Mouse (Mus musculus) gastrocnemius, postnatal 14 days (tissue): ENCODE results near the gene Csgalnact2. TPM values are rescaled to one million over a fixed set of nuclear protein-coding genes. Genes with fewer than 3 reads are reported as not detected.

Experiments used
- DNase-seq: peaks from one replicate; pipeline ENCODE4 v3.0.0; 2021; ENCODE audit warnings: mixed read lengths
- intact Hi-C: fragments of 180-260 bp; cut with DNase I; formaldehyde crosslinking; loops from one replicate; pipeline ENCODE4 v1.15.1; 2025; ENCODE audit warnings: low total_unique reads
- total RNA-seq, 2 experiments: library from RNA; stranded (reverse); gene quantifications; 2 replicates each; pipeline ENCODE4 v1.2.3; 2021

Gene Csgalnact2
- total RNA-seq, 2 experiments from 2014 or later = 21.4 to 22.1 TPM

GRCm38 (mm10) chr6:118150538-118150937 lies 11.6 kb upstream of the Csgalnact2 start:
- intact Hi-C loops = no loop called here
- no peak for DNase-seq

DNA sequence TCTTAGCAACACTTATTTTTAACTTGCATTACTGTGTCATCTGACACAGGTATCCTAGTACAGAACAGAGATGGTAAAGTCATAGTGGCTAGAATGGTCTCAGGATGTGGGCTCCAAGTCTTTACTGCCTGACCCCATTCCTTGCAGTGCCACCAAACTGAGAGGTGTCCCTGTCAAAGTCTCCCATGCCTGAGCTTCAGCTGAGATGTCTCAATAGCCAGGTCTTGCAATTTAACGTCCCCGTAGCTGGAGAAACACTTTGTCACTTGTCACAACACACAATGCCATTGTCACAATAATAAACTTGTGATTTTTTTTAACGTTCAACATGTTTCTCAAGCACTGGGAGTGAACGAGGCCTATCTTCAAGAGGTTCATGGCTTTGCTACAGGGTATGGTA lies 11.2 kb upstream of the Csgalnact2 start:
- DNase-seq = no peak
- intact Hi-C loops = no loop called here

DNA sequence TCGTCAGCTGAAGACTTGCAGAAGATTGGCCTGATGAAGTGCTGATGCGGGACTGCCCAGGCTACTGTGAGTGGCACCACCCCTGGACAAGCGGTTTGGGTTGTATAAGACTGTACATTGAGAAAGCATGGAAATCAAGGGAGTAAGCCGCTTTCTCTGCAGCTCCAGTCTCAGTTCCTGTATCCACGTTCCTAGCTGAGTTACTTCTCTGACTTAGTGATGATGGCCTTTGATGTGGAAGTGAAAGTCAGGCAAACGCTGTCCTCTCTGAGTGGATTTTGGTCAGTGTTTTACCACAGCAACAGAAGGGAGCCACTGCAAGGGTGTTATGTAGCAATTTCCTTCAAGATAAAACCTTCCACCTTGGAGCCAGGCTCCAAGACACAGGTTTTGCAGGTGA lies 2.0 kb upstream of the Csgalnact2 start:
- DNase-seq = no peak
- intact Hi-C loops = no loop called here

GRCm38 (mm10) chr6:118137148-118137547 lies 1.8 kb downstream of the Csgalnact2 start:
- intact Hi-C loops = no loop called here
- DNase-seq = no peak

- DNase-seq = no peak
- intact Hi-C loops = no loop called here
These were observed 4.5 kb downstream of the Csgalnact2 start for GRCm38 (mm10) chr6:118134461-118134860.

GRCm38 (mm10) chr6:118130022-118130421 lies 8.9 kb downstream of the Csgalnact2 start:
- intact Hi-C loops = no loop called here
- DNase-seq = no peak

GRCm38 (mm10) chr6:118127827-118128487 lies 11.0 kb downstream of the Csgalnact2 start:
- DNase-seq = no peak

DNA sequence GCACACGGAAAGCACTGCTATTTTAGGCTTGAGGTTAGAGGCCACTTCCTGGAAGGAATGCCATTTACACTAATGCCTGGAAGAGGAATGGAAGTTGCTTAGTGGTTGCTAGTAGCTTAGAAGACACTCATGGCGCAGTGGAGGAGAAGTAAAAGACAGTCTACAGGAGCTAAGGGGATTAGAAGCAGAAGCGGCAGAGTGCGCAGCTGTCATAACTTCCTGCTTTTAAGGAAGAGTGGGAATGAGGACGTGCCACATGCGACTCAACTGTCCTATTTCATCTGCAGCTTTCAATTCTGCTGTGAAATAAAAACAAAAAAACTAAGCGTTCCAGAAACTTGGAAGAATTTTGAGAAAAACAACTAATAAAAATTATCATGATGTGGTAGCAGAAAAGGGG lies 11.7 kb downstream of the Csgalnact2 start:
- intact Hi-C loops = no loop called here
- no peak for DNase-seq

More at GRCm38 (mm10) chr6:118127827-118128487, 11.0 kb downstream of the Csgalnact2 start:
- intact Hi-C loops = no loop called here

DNA sequence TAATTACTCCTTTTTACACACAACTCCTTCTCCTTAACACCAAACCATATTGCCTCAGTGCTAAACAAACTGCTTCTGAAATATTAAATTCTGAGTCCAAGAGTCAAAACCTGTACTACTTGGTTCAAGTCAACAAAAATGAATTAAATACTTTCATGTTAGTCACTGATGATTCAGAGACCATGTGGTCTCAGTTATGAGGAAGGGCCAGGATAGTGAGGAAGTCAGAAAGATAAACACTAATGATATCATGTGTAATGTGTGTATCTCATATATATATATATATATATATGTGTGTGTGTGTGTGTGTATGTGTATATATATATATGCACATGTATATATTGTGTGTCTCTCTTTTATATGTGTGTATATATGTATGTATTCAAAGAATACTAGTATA lies 12.4 kb downstream of the Csgalnact2 start:
- intact Hi-C loops = no loop called here
- no peak for DNase-seq

GRCm38 (mm10) chr6:118122767-118123166 lies 16.2 kb downstream of the Csgalnact2 start:
- intact Hi-C loops = no loop called here
- no peak for DNase-seq

DNA sequence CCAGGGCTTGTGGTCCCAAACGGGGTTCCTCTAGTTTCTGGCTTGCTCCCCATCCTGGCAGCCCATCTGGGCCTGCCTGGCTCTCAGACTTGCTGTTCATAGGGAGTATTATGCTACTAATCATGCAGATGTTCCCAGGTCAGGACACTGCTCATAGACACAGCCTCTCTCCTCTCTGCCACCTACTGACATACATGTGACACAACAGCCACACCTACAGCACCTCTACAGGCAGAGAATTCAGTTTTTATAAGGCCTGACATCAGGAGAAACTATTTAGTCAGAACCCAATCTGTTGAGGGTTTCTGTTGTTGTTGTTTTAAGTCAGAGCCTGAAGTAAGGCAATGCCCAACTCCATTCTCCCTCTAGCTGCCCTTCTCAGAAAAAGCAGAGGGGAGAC lies 27.1 kb downstream of the Csgalnact2 start:
- intact Hi-C loops = no loop called here
- no peak for DNase-seq

DNA sequence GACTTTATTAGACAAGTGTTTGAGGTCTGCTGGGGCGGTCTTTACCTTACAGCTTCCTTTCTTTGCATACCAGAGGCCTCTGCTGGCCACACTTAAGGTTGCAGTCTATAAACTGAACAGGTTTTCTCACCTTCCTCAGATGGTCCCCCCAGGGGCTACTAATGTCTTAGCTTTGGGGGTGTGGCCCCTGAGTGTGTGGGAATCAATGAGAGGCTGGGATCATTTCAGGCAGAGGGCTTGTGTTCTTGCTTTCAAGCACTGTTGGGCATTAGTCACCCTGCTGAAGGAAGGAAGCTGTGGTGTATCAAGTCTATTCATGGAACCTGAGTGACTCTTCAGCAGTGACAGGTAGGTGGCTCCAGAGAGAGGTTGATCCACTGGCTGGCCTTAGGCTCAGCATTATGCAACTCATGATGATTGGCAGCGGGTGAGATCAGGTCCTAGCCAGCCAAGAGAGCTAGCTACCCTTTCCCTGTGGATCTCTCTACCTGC lies 39.6 kb downstream of the Csgalnact2 start:
- DNase-seq = no peak
- intact Hi-C loops = no loop called here

GRCm38 (mm10) chr6:118097765-118098365 lies 41.1 kb downstream of the Csgalnact2 start:
- no peak for DNase-seq
- intact Hi-C loops = no loop called here

- intact Hi-C loops = no loop called here
- DNase-seq = no peak
These were observed 48.1 kb downstream of the Csgalnact2 start for GRCm38 (mm10) chr6:118090827-118091226.

DNA sequence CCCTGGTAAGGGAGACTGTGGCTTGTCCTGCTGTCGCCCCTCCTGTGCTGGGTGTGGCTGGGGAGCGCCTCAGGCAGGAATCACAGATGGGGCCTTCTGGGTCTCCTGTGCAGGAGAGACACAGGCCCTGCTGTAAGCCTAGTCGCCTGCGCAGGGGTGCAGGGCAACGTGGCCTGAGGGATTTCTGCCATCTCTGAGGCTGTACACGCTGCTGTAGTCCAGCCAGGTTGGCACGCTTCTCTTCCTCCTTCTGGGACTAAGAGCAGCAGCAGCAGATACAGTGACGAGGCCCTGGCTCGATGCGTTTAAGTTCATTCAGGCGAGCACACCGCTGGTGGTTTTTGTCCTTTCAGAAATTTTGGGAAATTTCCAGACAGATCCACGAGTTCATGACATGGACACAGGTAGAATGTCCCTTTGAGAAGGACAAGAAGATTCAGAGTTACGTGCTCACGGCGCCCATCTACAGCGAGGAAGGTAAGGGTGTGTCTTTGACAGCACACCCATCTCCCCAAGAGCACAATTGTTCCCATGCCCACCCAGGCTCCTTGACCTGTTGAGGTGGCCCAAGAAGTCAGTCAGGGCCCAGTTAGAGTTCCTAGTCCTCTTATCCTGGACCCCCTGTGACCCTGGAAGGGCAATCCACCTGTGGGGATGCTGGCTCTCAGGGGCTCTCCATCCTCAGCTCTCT lies 50.0 kb downstream of the Csgalnact2 start:
- DNase-seq = no peak
- intact Hi-C loops = no loop called here

- no peak for DNase-seq
- intact Hi-C loops = no loop called here
These were observed 51.0 kb downstream of the Csgalnact2 start for GRCm38 (mm10) chr6:118087955-118088354.

DNA sequence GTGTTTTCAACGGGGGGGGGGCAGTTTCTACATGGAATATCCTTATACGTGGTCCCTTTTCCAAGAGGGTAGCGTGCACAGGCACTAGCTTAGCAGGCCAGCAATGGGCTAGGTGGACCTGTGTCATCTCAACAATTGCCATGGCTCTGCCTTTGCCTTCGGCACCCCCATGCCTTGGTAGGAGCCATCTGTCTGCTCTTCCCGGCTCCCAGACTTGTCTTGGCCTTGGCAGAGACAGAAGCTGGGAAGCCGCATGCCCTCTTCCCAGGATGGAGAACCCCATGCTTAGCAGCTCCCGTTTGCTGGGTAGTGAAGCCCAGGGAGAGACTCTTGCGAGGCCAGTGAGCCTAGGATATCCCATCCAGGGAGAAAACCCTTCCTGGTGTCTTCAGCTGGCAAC lies 54.3 kb downstream of the Csgalnact2 start:
- intact Hi-C loops = no loop called here
- DNase-seq = no peak

DNA sequence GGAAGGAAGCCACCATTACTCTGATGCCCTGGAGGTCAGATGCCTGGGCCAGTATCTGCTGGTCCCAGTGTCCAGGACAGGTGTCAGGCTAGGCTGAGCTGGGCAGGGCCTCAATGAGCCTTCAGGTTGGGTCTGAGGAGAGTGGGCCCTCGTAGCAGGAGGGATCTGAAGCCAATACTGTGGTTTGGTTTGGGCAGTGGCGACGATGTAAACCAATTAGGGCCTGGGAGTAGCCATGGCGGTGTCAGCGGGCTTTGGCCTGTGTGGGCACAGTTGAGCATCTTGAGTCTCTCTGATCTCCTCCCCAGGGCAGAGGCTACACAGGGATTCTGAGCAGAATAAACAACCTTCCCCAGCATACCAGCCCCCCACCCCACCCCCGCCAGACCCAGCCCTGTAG lies 55.3 kb downstream of the Csgalnact2 start:
- no peak for DNase-seq
- intact Hi-C loops = no loop called here

- no peak for DNase-seq
- intact Hi-C loops = no loop called here
These were observed 56.6 kb downstream of the Csgalnact2 start for GRCm38 (mm10) chr6:118082384-118082783.

DNA sequence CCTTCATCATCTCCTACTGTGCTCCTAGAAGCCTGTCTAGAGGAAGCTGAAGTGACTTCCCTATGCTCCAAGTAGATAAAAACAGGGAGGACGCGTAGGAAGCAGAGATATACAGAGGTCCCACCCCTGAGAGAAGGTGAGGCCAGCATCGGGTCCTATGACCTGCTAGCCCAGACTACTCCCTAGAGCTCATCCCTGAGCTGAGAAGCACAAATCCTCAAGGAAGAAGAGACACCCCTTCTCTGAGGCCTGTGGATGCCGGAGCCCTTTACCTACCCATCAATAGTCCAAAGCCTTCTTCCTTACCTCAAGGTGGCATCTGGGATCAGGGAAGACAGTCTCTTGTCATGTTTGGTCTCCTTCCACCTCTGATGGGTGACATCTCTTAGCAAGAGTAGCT lies 58.2 kb downstream of the Csgalnact2 start:
- intact Hi-C loops = no loop called here
- DNase-seq = no peak
